Mouse (Mus musculus): Measurements from ENCODE around the gene Gm13124.

DNA sequence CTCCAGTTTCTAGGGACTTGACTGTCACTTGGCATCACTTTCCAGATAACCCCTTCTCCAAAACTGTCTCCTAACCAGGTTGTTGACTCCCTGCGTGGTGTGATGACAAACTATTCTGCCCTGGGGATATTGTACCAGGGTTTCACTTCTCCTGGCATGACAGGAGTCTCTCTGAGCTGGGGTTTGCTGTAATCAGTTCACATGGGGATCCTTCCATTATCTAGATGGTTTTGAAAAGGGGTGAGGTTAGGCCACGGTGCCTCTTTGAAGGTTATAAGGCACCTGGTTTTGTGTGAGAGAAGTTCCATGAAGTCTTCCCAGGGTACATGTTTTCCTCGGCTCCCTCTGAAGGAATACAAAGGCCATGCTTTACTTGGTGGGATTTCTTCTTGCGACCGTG is 45.4 kb downstream of the Gm13124 start, which contains the start of gene 9430007A20Rik:
- TF ChIP-seq CTCF (conservative IDR thresholded peaks at IDR 0.05; ENCODE audit: low read length) (no peak), POU5F1 (IDR thresholded peaks at IDR 0.05; ENCODE audit: borderline replicate concordance, low read length) (no peak)
